Mouse (Mus musculus) left cerebral cortex, adult 2 months (tissue): ENCODE measurements around the gene Tprg. TPM values are rescaled to one million over a fixed set of nuclear protein-coding genes. Genes with fewer than 3 reads are reported as not detected.
A peak's percentile ranks its signal among the peaks of the same experiment; 100 is the strongest.

ENCODE experiments used
- DNase-seq, 2 experiments: peaks; one replicate each; pipeline ENCODE4 v3.0.0; 2021 to 2022; ENCODE audit warnings: low spot score in 2 of 2, mixed read lengths in 1 of 2; ENCODE audit errors: extremely low spot score in 1 of 2
- H3K27ac ChIP-seq: fragments of 200-600 bp; 2 replicates; pipeline ENCODE4 v1.8.1; 2022
- H3K4me3 ChIP-seq: fragments of 200-600 bp; 2 replicates; pipeline ENCODE4 v1.8.1; 2022
- CTCF ChIP-seq: fragments of 200-600 bp; IDR thresholded peaks from 2 replicates; pipeline ENCODE4 v1.8.1; 2022; ENCODE audit warnings: antibody characterized with exemption, mild to moderate bottlenecking, moderate library complexity
- intact Hi-C: fragments of 180-260 bp; cut with DNase I; formaldehyde crosslinking; loops from one replicate; pipeline ENCODE4 v1.15.1; 2025
- long read RNA-seq, 2 experiments: library from polyadenylated mRNA; stranded (forward); transcript quantifications; one replicate each; pipeline ENCODE4 v2.0.0; 2021; ENCODE audit warnings: borderline mapping rate in 2 of 2
- total RNA-seq, 2 experiments: library from RNA; stranded (reverse); gene quantifications; 2 replicates each; pipeline ENCODE4 v1.2.3; 2021

Tprg gene
- not detected for total RNA-seq
- long read RNA-seq, experiment 1, result 0 reads
- long read RNA-seq, experiment 2, result 0 reads

- no peak for TF ChIP-seq CTCF
- intact Hi-C loops, result no loop called here
- no peak within 1 kb of the TSS for H3K4me3 ChIP-seq
- no peak for DNase-seq
- H3K27ac ChIP-seq, result no peak within 1 kb of the TSS
Observed at GRCm38 (mm10) chr16:25286517-25286916, at the start of gene Tprg. Tprg (plus strand) TSS chr16:25286817.

GRCm38 (mm10) chr16:25238274-25239050, 48.2 kb upstream of the Tprg start:
- no peak for DNase-seq
- Histone ChIP-seq H3K4me3 (no peak overlapping the region), H3K27ac (no peak overlapping the region)
- intact Hi-C loops, result no loop called here
- TF ChIP-seq CTCF, result no peak

GRCm38 (mm10) chr16:25248889-25249288, 37.7 kb upstream of the Tprg start:
- DNase-seq, result no peak
- H3K27ac ChIP-seq, result no peak overlapping the region
- intact Hi-C loops, result no loop called here

GRCm38 (mm10) chr16:25250129-25250749, 36.4 kb upstream of the Tprg start:
- Histone ChIP-seq H3K4me3 (no peak overlapping the region), H3K27ac (no peak overlapping the region)
- DNase-seq, result no peak
- intact Hi-C loops, result loop anchor here (5.0 kb wide), 1 partner anchor 168 kb away; no protein-coding TSS in a partner anchor
- TF ChIP-seq CTCF, result no peak

More at GRCm38 (mm10) chr16:25248889-25249288, 37.7 kb upstream of the Tprg start:
- no peak for TF ChIP-seq CTCF
- no peak overlapping the region for H3K4me3 ChIP-seq

GRCm38 (mm10) chr16:25251080-25251479, 35.5 kb upstream of the Tprg start:
- intact Hi-C loops, result loop anchor here (5.0 kb wide), 1 partner anchor 169 kb away; no protein-coding TSS in a partner anchor
- no peak for DNase-seq
- no peak overlapping the region for H3K4me3 ChIP-seq
- no peak for TF ChIP-seq CTCF
- H3K27ac ChIP-seq, result no peak overlapping the region

- intact Hi-C loops, result loop anchor here (2.0 to 5.0 kb wide), 3 partner anchors 60 to 333 kb away; no protein-coding TSS in a partner anchor
- no peak for TF ChIP-seq CTCF
- no peak overlapping the region for H3K27ac ChIP-seq
- no peak overlapping the region for H3K4me3 ChIP-seq
- no peak for DNase-seq
Observed at GRCm38 (mm10) chr16:25254646-25255045, 32.0 kb upstream of the Tprg start.

GRCm38 (mm10) chr16:25255186-25255585, 31.4 kb upstream of the Tprg start:
- no peak overlapping the region for H3K4me3 ChIP-seq
- TF ChIP-seq CTCF, result no peak
- peak in 1 of 2 experiments; percentile 20 for DNase-seq
- no peak overlapping the region for H3K27ac ChIP-seq
- intact Hi-C loops, result loop anchor here (2.0 to 5.0 kb wide), 2 partner anchors 60 to 332 kb away; no protein-coding TSS in a partner anchor

- Histone ChIP-seq H3K4me3 (no peak overlapping the region), H3K27ac (no peak overlapping the region)
- intact Hi-C loops, result loop anchor here (2.0 to 5.0 kb wide), 2 partner anchors 59 to 332 kb away; no protein-coding TSS in a partner anchor
- DNase-seq, result peak; percentile 31 to 43
- TF ChIP-seq CTCF, result no peak
Observed at GRCm38 (mm10) chr16:25255603-25256260, 30.9 kb upstream of the Tprg start.

GRCm38 (mm10) chr16:25262306-25262705, 24.3 kb upstream of the Tprg start:
- Histone ChIP-seq H3K4me3 (no peak overlapping the region), H3K27ac (no peak overlapping the region)
- TF ChIP-seq CTCF, result no peak
- intact Hi-C loops, result loop anchor here (10.0 kb wide), 1 partner anchor 438 kb away; no protein-coding TSS in a partner anchor
- no peak for DNase-seq

GRCm38 (mm10) chr16:25262965-25263364, 23.7 kb upstream of the Tprg start:
- TF ChIP-seq CTCF, result no peak
- intact Hi-C loops, result loop anchor here (1.0 to 10.0 kb wide), 2 partner anchors 438 to 1279 kb away; no protein-coding TSS in a partner anchor
- no peak overlapping the region for H3K4me3 ChIP-seq
- no peak overlapping the region for H3K27ac ChIP-seq
- DNase-seq, result no peak

GRCm38 (mm10) chr16:25263520-25264149, 23.0 kb upstream of the Tprg start:
- TF ChIP-seq CTCF, result peak; percentile 97
- DNase-seq, result peak; percentile 80 to 87
- H3K27ac ChIP-seq, result no peak overlapping the region
- no peak overlapping the region for H3K4me3 ChIP-seq
- intact Hi-C loops, result loop anchor here (1.0 to 10.0 kb wide), 3 partner anchors 199 to 1279 kb away; no protein-coding TSS in a partner anchor
